Mouse (Mus musculus) stomach, postnatal 0 days (tissue): ENCODE results near the gene Sorcs3. TPM values are rescaled to one million over a fixed set of nuclear protein-coding genes. Genes with fewer than 3 reads are reported as not detected.

ENCODE experiments used
- ATAC-seq: fragments of 200-750 bp; cut with Nextera tagmentation; 2 replicates; pipeline ENCODE4 v1.8.0; 2017; ENCODE audit not compliant: low FRiP score, low TSS enrichment
- DNase-seq: peaks from one replicate; pipeline ENCODE4 v3.0.0-alpha.2; 2016; ENCODE audit warnings: low spot score
- H3K27ac ChIP-seq: fragments of 300-500 bp; sonication (generic); replicated peaks from 2 replicates; pipeline ENCODE4 v1.5.1; 2014; ENCODE audit warnings: mild to moderate bottlenecking, control low read depth
- H3K27me3 ChIP-seq: fragments of 300-500 bp; sonication (generic); 2 replicates; pipeline ENCODE4 v1.6.1; 2014; ENCODE audit warnings: low read length; ENCODE audit not compliant: control insufficient read depth, insufficient read depth
- H3K36me3 ChIP-seq: fragments of 300-500 bp; sonication (generic); 2 replicates; pipeline ENCODE4 v1.6.1; 2014; ENCODE audit warnings: low read length, mixed read lengths; ENCODE audit not compliant: control insufficient read depth, insufficient read depth
- H3K4me1 ChIP-seq: fragments of 300-500 bp; sonication (generic); replicated peaks from 2 replicates; pipeline ENCODE4 v1.6.1; 2014; ENCODE audit warnings: antibody characterized with exemption; ENCODE audit not compliant: control insufficient read depth, insufficient read depth
- H3K4me2 ChIP-seq: fragments of 300-500 bp; sonication (generic); replicated peaks from 2 replicates; pipeline ENCODE4 v1.6.1; 2014; ENCODE audit warnings: low read depth, mild to moderate bottlenecking, control low read depth, moderate library complexity
- H3K4me3 ChIP-seq: fragments of 300-500 bp; sonication (generic); 2 replicates; pipeline ENCODE4 v1.5.1; 2014; ENCODE audit warnings: low read depth, low read length, control low read depth
- H3K9ac ChIP-seq: fragments of 300-500 bp; sonication (generic); 2 replicates; pipeline ENCODE4 v1.6.1; 2014; ENCODE audit warnings: mild to moderate bottlenecking, low read length, control low read depth, mixed read lengths
- H3K9me3 ChIP-seq: fragments of 300-500 bp; sonication (generic); 2 replicates; pipeline ENCODE4 v1.6.1; 2016; ENCODE audit warnings: low read length; ENCODE audit not compliant: control insufficient read depth
- CTCF ChIP-seq: IDR thresholded peaks from 2 replicates; pipeline ENCODE4 v1.5.1; 2016; ENCODE audit warnings: antibody characterized with exemption, low read depth, mild to moderate bottlenecking, moderate library complexity
- EP300 ChIP-seq: optimal IDR thresholded peaks from 2 replicates; pipeline ENCODE3; 2016; ENCODE audit warnings: antibody characterized with exemption
- WGBS: fragments of 180-500 bp; shearing (Covaris S2); extraction: QIAGEN DNeasy Blood & Tissue Kit; methylation state at CpG from one replicate; pipeline ENCODE4 v1.1.7; 2014; 5-methylcytosine and 5-hydroxymethylcytosine counted together
- polyA plus RNA-seq: library from polyadenylated mRNA; unstranded; fragments of >200 nt; fragmentation: Nextera tagmentation; extraction: Ambion mirVana; gene quantifications from 2 replicates; pipeline ENCODE4 v1.2.1, GENCODE M21; 2015

Sorcs3 gene
- polyA plus RNA-seq, 1 experiment from 2014 or later, result 0.28 TPM

GRCm38 (mm10) chr19:48313776-48314175, 108.0 kb downstream of the Sorcs3 start:
- Histone ChIP-seq H3K9ac (no peak overlapping the region), H3K36me3 (no peaks in the 10 kb centered on the region), H3K4me2 (no peak overlapping the region), H3K9me3 (no peaks in the 10 kb centered on the region), H3K27ac (no peak overlapping the region), H3K4me3 (no peak overlapping the region), H3K27me3 (no peaks in the 10 kb centered on the region), H3K4me1 (no peaks in the 10 kb centered on the region)
- TF ChIP-seq CTCF, result no peak
- no peak for TF ChIP-seq EP300
- 92% methylated on average over 9 of the region's 9 CpGs for WGBS
- ATAC-seq, result no peak
- DNase-seq, result no peak

DNA sequence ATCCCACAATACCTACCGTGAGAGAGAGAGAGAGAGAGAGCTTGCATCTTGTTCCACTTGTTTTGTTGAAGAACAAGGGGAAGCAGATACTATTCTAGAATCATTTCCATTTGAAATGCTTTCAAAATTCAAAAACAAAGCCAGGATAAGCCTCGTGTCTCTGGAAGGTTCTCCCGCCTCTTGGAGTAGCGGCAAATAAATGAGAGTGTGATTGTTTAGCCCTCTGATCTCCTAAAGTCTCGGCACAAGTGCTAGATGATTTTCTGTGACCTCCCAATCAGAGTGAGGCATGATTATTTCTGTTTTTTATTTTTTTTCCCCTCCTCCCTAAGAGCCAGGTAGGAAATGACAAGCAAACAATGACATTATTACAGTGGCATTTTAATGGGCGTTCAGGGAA, 121.3 kb downstream of the Sorcs3 start:
- no peak overlapping the region for H3K4me3 ChIP-seq
- H3K9me3 ChIP-seq, result no peaks in the 10 kb centered on the region
- H3K9ac ChIP-seq, result no peak overlapping the region
- no peaks in the 10 kb centered on the region for H3K27me3 ChIP-seq
- no peaks in the 10 kb centered on the region for H3K36me3 ChIP-seq
- H3K4me1 ChIP-seq, result no peaks in the 10 kb centered on the region
- no peak for ATAC-seq
- DNase-seq, result no peak
- 68% methylated on average over 6 of the region's 6 CpGs for WGBS
- no peak overlapping the region for H3K4me2 ChIP-seq
- H3K27ac ChIP-seq, result no peak overlapping the region
- TF ChIP-seq EP300 (no peak), CTCF (no peak)

DNA sequence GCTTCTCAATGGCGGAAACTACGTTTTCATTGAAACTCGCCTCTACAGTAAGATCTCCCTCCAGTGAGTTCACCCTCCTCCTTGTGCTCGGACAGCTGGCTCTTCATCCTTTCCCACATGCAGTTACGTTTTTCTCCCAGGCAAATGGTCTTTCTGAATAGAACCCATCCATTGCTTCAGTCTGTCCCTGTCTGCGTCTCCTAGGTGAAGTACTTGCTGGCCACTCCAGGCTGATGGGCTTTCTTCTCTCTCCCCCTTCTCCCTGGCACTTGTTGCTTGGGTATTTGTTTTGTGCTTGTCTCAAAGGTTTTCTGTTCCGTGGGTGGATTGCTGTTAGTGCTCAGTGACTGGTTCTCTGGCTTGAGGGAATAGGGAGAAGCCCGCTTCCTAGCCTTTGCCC, 122.3 kb downstream of the Sorcs3 start:
- Histone ChIP-seq H3K36me3 (no peaks in the 10 kb centered on the region), H3K4me3 (no peak overlapping the region), H3K4me1 (no peaks in the 10 kb centered on the region), H3K27me3 (no peaks in the 10 kb centered on the region), H3K9ac (no peak overlapping the region), H3K4me2 (no peak overlapping the region), H3K9me3 (no peaks in the 10 kb centered on the region), H3K27ac (no peak overlapping the region)
- ATAC-seq (no peak), DNase-seq (no peak)
- 83% methylated on average over 8 of the region's 8 CpGs for WGBS
- TF ChIP-seq EP300 (no peak), CTCF (no peak)

DNA sequence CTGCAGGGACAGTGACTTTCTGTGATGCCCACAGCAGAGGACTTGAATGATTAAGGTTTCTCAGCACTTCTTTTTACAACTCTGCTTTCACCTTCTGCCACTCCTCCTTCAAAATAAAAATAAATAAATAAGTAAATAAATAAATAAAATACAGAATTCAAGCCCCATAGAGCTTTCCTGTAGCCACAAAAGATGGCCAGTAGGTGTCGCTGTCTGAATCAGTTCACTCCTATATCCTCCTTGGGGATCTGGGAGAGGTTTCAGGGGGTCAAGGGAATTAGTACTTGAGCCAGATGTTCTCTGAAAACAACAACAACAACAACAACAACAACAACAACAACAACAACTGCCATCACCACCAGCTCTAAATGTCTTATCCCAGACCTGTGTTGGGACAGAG, 125.8 kb downstream of the Sorcs3 start:
- Histone ChIP-seq H3K4me3 (no peak overlapping the region), H3K4me2 (no peak overlapping the region), H3K9ac (no peak overlapping the region), H3K4me1 (no peaks in the 10 kb centered on the region), H3K36me3 (no peaks in the 10 kb centered on the region), H3K27ac (no peak overlapping the region), H3K9me3 (no peaks in the 10 kb centered on the region), H3K27me3 (no peaks in the 10 kb centered on the region)
- no peak for DNase-seq
- WGBS, result 12% methylated on average over 1 of the region's 1 CpGs
- ATAC-seq, result no peak
- TF ChIP-seq CTCF (peak; percentile 62), EP300 (no peak)

- DNase-seq (no peak), ATAC-seq (no peak)
- TF ChIP-seq CTCF, result no peak
- TF ChIP-seq EP300, result no peak
- Histone ChIP-seq H3K4me3 (no peak overlapping the region), H3K9ac (no peak overlapping the region), H3K36me3 (no peaks in the 10 kb centered on the region), H3K27me3 (no peaks in the 10 kb centered on the region), H3K4me1 (no peaks in the 10 kb centered on the region), H3K4me2 (no peak overlapping the region), H3K27ac (no peak overlapping the region), H3K9me3 (no peaks in the 10 kb centered on the region)
- 80% methylated on average over 2 of the region's 2 CpGs for WGBS
Observed at GRCm38 (mm10) chr19:48333085-48333484, 127.3 kb downstream of the Sorcs3 start.

DNA sequence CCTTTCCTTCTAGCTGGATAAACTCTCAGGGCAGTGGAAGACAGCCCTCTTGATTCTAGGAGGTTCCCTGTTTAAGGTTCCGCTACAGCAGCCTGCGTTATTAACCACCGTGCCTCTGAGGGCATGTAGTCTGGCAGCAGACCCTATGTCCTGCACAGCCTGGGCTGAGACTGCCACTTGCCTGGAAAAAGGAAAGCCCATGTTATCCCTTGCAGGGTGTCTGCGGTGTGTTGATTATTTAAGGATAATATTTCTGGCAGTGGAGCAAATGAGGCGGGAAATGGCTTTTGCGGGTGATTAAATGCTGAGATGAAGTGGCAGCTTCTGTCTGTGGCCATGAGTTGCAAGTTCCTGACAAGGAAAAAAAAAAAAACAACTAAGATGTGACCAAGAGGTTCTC, 131.6 kb downstream of the Sorcs3 start:
- Histone ChIP-seq H3K36me3 (no peaks in the 10 kb centered on the region), H3K9ac (no peak overlapping the region), H3K27ac (no peak overlapping the region), H3K27me3 (no peaks in the 10 kb centered on the region), H3K4me1 (no peaks in the 10 kb centered on the region), H3K4me3 (no peak overlapping the region), H3K9me3 (no peaks in the 10 kb centered on the region), H3K4me2 (no peak overlapping the region)
- WGBS, result 64% methylated on average over 6 of the region's 6 CpGs
- TF ChIP-seq CTCF, result no peak
- TF ChIP-seq EP300, result no peak
- ATAC-seq (no peak), DNase-seq (no peak)
